Mouse (Mus musculus): ENCODE results near the gene 2610507B11Rik. TPM values are rescaled to one million over a fixed set of nuclear protein-coding genes. Genes with fewer than 3 reads are reported as not detected.

The 2610507B11Rik gene
- polyA plus RNA-seq, 1 experiment from 2014 or later = 60.5 TPM

DNA sequence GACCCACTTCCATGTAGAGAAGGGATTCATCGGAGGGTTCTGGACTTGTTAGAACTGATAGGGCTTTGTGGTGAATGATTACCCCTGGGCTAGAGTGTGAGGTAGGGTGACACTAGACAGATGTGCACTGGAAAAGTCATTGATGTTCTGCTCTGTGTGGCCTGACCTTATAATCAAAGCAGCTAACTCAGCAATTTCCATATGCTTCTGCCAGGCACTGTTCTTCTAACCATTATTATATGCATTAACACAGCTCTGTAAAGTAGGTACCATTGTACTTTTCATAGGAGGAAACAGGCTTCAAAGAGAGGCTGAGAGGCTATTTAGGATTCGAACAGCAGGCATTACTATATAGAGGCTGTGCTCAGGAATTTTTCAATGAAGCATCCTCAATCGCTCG, 65.7 kb downstream of the 2610507B11Rik start:
- no peak overlapping the region for H3K27ac ChIP-seq (replicated peaks)
- H3K4me1 ChIP-seq = peaks cover 37% of the 10 kb centered on the region
- WGBS = 90% methylated on average over 4 of the region's 4 CpGs
- no peaks in the 10 kb centered on the region for H3K9me3 ChIP-seq
- no peaks in the 10 kb centered on the region for H3K27me3 ChIP-seq
- 0 out of 2 replicates have a peak, but pooled peaks cover 1% of the 10 kb centered on the region for H3K36me3 ChIP-seq
- H3K4me2 ChIP-seq (replicated peaks) = no peak overlapping the region
- H3K9ac ChIP-seq (replicated peaks) = no peak overlapping the region
- ATAC-seq (replicated peaks) = no peak
- H3K4me3 ChIP-seq = no peak overlapping the region

DNA sequence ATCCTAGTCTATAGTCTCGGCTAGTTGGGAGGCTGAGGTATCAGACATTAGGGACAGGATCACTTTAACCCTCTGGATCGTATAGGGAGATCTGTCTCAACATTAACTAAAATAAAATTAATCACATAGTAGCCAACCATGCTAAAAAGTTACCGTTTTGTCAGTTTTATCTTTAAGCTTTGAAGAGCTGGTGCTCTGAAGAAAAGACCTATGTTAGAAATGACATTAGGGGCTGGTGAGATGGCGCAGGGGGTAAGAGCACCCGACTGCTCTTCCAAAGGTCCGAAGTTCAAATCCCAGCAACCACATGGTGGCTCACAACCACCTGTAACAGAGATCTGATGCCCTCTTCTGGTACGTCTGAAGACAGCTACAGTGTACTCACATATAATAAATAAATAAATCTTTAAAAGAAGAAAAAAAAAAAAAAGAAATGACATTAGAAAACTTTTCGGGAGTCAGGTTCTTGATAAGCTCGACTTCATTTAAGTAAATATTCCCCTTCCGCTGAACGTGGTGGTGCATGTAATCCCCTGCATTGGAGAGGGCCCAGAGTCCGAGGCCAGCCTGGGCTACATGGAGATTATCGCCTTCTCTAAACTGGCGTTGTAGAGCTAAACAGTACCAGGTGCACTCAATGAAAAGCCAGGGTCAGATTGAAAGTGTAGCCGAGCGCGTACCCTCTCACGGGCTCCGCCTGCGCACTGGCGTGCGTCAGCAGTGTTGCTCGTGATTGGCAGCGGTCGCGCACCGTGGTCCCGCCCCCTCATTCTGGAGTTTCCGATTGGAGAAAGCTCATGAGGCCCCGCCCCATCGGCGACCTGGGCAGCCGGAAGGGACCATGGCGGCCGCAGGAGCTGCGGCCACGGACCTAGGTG, 66.3 kb downstream of the 2610507B11Rik start, which contains the start of gene Pigs:
Gene Pigs, plus strand, starts transcription at position 782 of the 878 bp plus-strand sequence.
- Histone ChIP-seq H3K4me3 (peak within 1 kb of the TSS; percentile 89), H3K36me3 (peaks cover 8% of the 10 kb centered on the region), H3K27ac (replicated peaks) (peak within 1 kb of the TSS; percentile 56), H3K27me3 (no peaks in the 10 kb centered on the region), H3K9ac (replicated peaks) (peak within 1 kb of the TSS; percentile 84), H3K4me2 (replicated peaks) (peak within 1 kb of the TSS; percentile 89), H3K9me3 (no peaks in the 10 kb centered on the region), H3K4me1 (peaks cover 32% of the 10 kb centered on the region)
- 13% methylated on average over 37 of the region's 37 CpGs for WGBS
- peak; percentile 96 for ATAC-seq (replicated peaks)

DNA sequence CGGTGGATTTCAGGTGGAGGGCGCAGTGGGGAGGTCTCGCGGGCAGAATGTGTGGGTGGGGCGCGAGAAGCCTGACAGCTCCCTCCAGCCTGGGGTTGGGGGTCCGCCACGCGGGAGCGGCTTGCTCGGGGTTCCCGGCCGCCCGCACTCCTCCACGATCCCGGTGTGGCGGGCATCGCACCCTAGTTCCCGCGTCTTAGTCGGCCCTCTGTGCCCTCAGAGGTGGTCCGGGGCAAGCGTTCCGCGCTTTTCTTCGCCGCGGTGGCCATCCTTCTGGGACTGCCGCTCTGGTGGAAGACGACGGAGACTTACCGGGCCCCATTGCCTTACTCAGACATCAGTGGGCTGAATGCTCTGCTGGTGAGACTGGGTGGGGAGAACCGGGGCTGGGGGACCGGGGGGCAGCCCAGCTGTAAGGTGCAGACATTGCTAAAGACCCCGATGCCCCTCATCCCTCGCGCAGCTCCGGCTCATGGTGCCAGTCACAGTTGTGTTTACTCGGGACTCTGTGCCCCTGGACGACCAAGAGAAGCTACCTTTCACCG, 67.0 kb downstream of the 2610507B11Rik start:
- peak overlapping the region; percentile 84 for H3K9ac ChIP-seq (replicated peaks)
- H3K36me3 ChIP-seq = peaks cover 15% of the 10 kb centered on the region
- H3K27me3 ChIP-seq = no peaks in the 10 kb centered on the region
- peak overlapping the region; percentile 89 for H3K4me3 ChIP-seq
- H3K4me2 ChIP-seq (replicated peaks) = peak overlapping the region; percentile 89
- ATAC-seq (replicated peaks) = peak; percentile 62
- peak overlapping the region; percentile 56 for H3K27ac ChIP-seq (replicated peaks)
- H3K9me3 ChIP-seq = no peaks in the 10 kb centered on the region
- peaks cover 25% of the 10 kb centered on the region for H3K4me1 ChIP-seq
- WGBS = under 1% methylated on average over 33 of the region's 41 CpGs

DNA sequence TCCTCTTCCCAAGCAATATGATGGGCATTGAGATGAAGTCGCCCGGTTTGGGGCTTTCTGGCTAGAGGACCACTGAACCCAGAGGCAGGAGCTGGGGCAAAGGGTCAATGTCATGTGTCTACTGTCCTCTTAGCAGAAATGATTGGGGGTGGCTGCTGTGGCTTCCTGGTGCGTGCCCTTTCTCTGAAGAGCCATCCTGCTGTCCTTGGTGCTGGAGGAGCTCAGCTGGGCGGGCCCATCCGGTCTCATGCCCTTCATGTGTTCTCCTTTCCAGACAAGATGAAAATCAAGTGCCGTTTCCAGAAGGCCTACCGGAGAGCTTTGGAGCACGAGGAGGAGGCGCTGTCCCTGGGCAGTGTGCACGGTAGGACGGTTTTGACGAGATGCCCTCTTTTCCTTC, 71.1 kb downstream of the 2610507B11Rik start:
- no peak overlapping the region for H3K27ac ChIP-seq (replicated peaks)
- ATAC-seq (replicated peaks) = no peak
- peaks cover 14% of the 10 kb centered on the region for H3K4me1 ChIP-seq
- H3K27me3 ChIP-seq = no peaks in the 10 kb centered on the region
- no peak overlapping the region for H3K4me3 ChIP-seq
- no peak overlapping the region for H3K4me2 ChIP-seq (replicated peaks)
- 95% methylated on average over 12 of the region's 12 CpGs for WGBS
- H3K9me3 ChIP-seq = no peaks in the 10 kb centered on the region
- H3K36me3 ChIP-seq = peaks cover 44% of the 10 kb centered on the region
- no peak overlapping the region for H3K9ac ChIP-seq (replicated peaks)

DNA sequence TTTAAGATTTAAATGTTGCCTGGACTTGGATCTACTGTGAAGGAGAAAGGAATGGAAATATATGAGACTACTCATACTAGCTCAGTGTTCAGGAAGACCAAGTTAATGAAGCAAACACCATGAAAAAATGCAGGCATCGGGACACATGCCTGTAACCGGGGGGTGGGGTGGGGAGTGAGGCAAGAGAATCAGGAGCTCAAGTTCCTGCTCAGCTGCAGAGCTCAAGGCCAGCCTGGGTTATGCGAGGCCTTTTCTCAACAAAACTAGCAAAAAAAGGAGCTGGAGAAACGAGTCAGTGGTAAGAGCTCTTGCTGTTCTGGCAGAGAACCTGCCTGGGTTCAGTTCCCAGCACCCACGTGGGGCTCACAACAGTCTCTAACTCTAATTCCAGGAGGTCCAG, 72.4 kb downstream of the 2610507B11Rik start:
- no peak overlapping the region for H3K27ac ChIP-seq (replicated peaks)
- no peak for ATAC-seq (replicated peaks)
- H3K4me2 ChIP-seq (replicated peaks) = no peak overlapping the region
- H3K4me3 ChIP-seq = no peak overlapping the region
- WGBS = 92% methylated on average over 5 of the region's 5 CpGs
- H3K9me3 ChIP-seq = no peaks in the 10 kb centered on the region
- peaks cover 49% of the 10 kb centered on the region for H3K36me3 ChIP-seq
- peaks cover 11% of the 10 kb centered on the region for H3K4me1 ChIP-seq
- H3K27me3 ChIP-seq = no peaks in the 10 kb centered on the region
- no peak overlapping the region for H3K9ac ChIP-seq (replicated peaks)

DNA sequence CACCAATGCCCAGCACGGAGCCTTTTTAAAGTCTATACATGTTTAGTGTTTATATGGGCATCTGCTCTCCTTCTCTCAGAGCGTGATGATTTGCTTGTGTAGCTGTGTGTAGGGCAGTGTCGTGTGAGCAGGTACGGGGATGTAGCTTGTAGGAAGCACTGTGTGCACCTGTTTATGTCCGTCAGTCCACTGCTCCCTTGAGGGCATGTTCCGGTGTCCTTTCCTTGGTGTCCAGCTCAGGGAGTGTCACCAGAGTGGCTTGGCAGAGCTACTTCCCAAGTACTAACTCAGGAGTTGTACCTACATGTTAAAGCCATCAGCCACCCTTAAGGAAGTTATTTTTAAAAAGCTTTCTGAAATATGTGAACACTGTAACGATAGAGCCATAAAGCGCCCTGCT, 75.5 kb downstream of the 2610507B11Rik start:
- Histone ChIP-seq H3K4me2 (replicated peaks) (no peak overlapping the region), H3K4me1 (no peaks in the 10 kb centered on the region), H3K4me3 (no peak overlapping the region), H3K27ac (replicated peaks) (no peak overlapping the region), H3K27me3 (no peaks in the 10 kb centered on the region), H3K9me3 (no peaks in the 10 kb centered on the region), H3K36me3 (peaks cover 63% of the 10 kb centered on the region), H3K9ac (replicated peaks) (no peak overlapping the region)
- no peak for ATAC-seq (replicated peaks)
- WGBS = 98% methylated on average over 8 of the region's 8 CpGs

Other genes starting within 250 kb of the 2610507B11Rik start
- 32.8 and 33.4 TPM in 2 replicates for gene Dhrs13, start 229.5 kb upstream of the 2610507B11Rik start, polyA plus RNA-seq (2015; fragmentation: Nextera tagmentation; extraction: Ambion mirVana)
- gene Flot2, start 223.8 kb upstream of the 2610507B11Rik start, polyA plus RNA-seq (2015; fragmentation: Nextera tagmentation; extraction: Ambion mirVana) = 90.2 and 98.3 TPM in 2 replicates
- 33.3 TPM in 2 replicates for gene Eral1, start 181.4 kb upstream of the 2610507B11Rik start, polyA plus RNA-seq (2015; fragmentation: Nextera tagmentation; extraction: Ambion mirVana)
- 20.0 and 20.5 TPM in 2 replicates for gene Fam222b, start 167.1 kb upstream of the 2610507B11Rik start, polyA plus RNA-seq (2015; fragmentation: Nextera tagmentation; extraction: Ambion mirVana)
- gene Traf4, start 96.2 kb upstream of the 2610507B11Rik start, polyA plus RNA-seq (2015; fragmentation: Nextera tagmentation; extraction: Ambion mirVana) = 121 TPM in 2 replicates
- 4.8 and 5.7 TPM in 2 replicates for gene Nek8, start 85.1 kb upstream of the 2610507B11Rik start, polyA plus RNA-seq (2015; fragmentation: Nextera tagmentation; extraction: Ambion mirVana)
- 4.4 and 5.0 TPM in 2 replicates for gene Tlcd1, start 85.0 kb upstream of the 2610507B11Rik start, polyA plus RNA-seq (2015; fragmentation: Nextera tagmentation; extraction: Ambion mirVana)
- gene Rpl23a, start 78.2 kb upstream of the 2610507B11Rik start, polyA plus RNA-seq (2015; fragmentation: Nextera tagmentation; extraction: Ambion mirVana) = 896 and 935 TPM in 2 replicates
- gene Rab34, start 73.3 kb upstream of the 2610507B11Rik start, polyA plus RNA-seq (2015; fragmentation: Nextera tagmentation; extraction: Ambion mirVana) = 55.9 and 56.3 TPM in 2 replicates
- 1.3 TPM in 2 replicates for gene Proca1, start 68.4 kb upstream of the 2610507B11Rik start, polyA plus RNA-seq (2015; fragmentation: Nextera tagmentation; extraction: Ambion mirVana)
- 66.7 and 69.4 TPM in 2 replicates for gene Sdf2, start 16.0 kb upstream of the 2610507B11Rik start, polyA plus RNA-seq (2015; fragmentation: Nextera tagmentation; extraction: Ambion mirVana)
- 29.0 and 29.4 TPM in 2 replicates for gene Supt6, start 15.8 kb upstream of the 2610507B11Rik start, polyA plus RNA-seq (2015; fragmentation: Nextera tagmentation; extraction: Ambion mirVana)
- gene BC030499, start 29.1 kb downstream of the 2610507B11Rik start, polyA plus RNA-seq (2015; fragmentation: Nextera tagmentation; extraction: Ambion mirVana) = 0.17 and 0.27 TPM in 2 replicates
- gene Spag5, start 39.8 kb downstream of the 2610507B11Rik start, polyA plus RNA-seq (2015; fragmentation: Nextera tagmentation; extraction: Ambion mirVana) = 23.2 and 26.1 TPM in 2 replicates
- 167 and 176 TPM in 2 replicates for gene Aldoc, start 61.2 kb downstream of the 2610507B11Rik start, polyA plus RNA-seq (2015; fragmentation: Nextera tagmentation; extraction: Ambion mirVana)
- gene Pigs, start 66.7 kb downstream of the 2610507B11Rik start, polyA plus RNA-seq (2015; fragmentation: Nextera tagmentation; extraction: Ambion mirVana) = 56.7 and 59.8 TPM in 2 replicates
- 78.9 and 82.4 TPM in 2 replicates for gene Unc119, start 81.7 kb downstream of the 2610507B11Rik start, polyA plus RNA-seq (2015; fragmentation: Nextera tagmentation; extraction: Ambion mirVana)
- gene Foxn1, start 124.8 kb downstream of the 2610507B11Rik start, polyA plus RNA-seq (2015; fragmentation: Nextera tagmentation; extraction: Ambion mirVana) = not detected in 2 replicates
- gene Slc13a2, start 160.5 kb downstream of the 2610507B11Rik start, polyA plus RNA-seq (2015; fragmentation: Nextera tagmentation; extraction: Ambion mirVana) = not detected in 2 replicates
- gene Slc46a1, start 203.9 kb downstream of the 2610507B11Rik start, polyA plus RNA-seq (2015; fragmentation: Nextera tagmentation; extraction: Ambion mirVana) = 20.2 and 21.7 TPM in 2 replicates
- 48.3 and 54.8 TPM in 2 replicates for gene Sarm1, start 236.0 kb downstream of the 2610507B11Rik start, polyA plus RNA-seq (2015; fragmentation: Nextera tagmentation; extraction: Ambion mirVana)
- gene Vtn, start 237.3 kb downstream of the 2610507B11Rik start, polyA plus RNA-seq (2015; fragmentation: Nextera tagmentation; extraction: Ambion mirVana) = 69.0 and 76.3 TPM in 2 replicates
- 0.41 TPM in 1 of 2 replicates, not detected in the other for gene Sebox, start 241.7 kb downstream of the 2610507B11Rik start, polyA plus RNA-seq (2015; fragmentation: Nextera tagmentation; extraction: Ambion mirVana)